Mouse (Mus musculus) ovary, postnatal 14 days (tissue): ENCODE measurements around the gene Gnb4.

Experiments used
- DNase-seq: peaks from one replicate; pipeline ENCODE4 v3.0.0; 2022; ENCODE audit warnings: low spot score

Gene Gnb4

DNA sequence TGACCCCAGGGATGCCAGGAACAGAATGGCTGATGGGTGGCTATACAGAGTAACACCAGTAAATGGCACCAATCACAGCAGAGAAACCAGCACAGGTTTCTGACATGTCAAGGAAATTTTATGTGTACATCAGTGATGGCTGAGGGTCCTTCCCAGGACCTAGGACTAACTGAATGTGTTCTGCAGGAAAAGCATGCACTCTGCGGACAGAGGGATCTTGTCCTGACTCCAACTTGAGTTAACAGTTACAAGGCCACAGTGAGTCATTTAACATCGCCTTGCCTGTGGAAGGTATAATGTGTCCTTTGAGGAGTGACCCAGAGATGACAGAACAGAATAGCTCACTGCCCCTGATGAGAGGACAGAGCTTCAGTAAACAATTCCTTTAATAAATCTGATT, 1.6 kb downstream of the Gnb4 start:
- DNase-seq = no peak

GRCm38 (mm10) chr3:32611606-32612170, 4.7 kb downstream of the Gnb4 start:
- DNase-seq = no peak

DNA sequence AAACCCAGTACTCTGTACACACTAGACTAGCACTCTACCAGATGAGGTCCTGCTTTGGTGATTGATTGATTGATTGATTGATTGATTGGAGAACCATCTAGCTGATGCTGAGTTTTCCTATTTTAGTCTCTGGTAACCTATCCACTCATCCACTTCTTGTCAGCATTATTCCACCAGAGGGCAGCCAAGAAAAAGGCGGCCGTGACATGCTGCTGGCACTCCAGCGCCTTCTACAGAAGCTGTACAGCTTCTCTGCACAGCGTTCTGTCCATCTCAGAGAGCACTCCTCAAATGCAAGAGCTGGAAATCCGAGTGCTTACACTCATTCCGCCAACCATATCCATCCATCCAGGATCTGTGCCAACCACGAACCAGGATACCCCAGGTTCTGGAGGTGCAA, 5.8 kb downstream of the Gnb4 start:
- DNase-seq = peak; percentile 50

- DNase-seq = no peak
These were observed 7.2 kb downstream of the Gnb4 start for GRCm38 (mm10) chr3:32609233-32609632.

GRCm38 (mm10) chr3:32601055-32601454, 15.3 kb downstream of the Gnb4 start:
- no peak for DNase-seq

- DNase-seq = no peak
These were observed 17.1 kb downstream of the Gnb4 start for GRCm38 (mm10) chr3:32599328-32599727.

- DNase-seq = no peak
These were observed 21.3 kb downstream of the Gnb4 start for GRCm38 (mm10) chr3:32595080-32595479.

GRCm38 (mm10) chr3:32586274-32586673, 30.1 kb downstream of the Gnb4 start:
- no peak for DNase-seq

DNA sequence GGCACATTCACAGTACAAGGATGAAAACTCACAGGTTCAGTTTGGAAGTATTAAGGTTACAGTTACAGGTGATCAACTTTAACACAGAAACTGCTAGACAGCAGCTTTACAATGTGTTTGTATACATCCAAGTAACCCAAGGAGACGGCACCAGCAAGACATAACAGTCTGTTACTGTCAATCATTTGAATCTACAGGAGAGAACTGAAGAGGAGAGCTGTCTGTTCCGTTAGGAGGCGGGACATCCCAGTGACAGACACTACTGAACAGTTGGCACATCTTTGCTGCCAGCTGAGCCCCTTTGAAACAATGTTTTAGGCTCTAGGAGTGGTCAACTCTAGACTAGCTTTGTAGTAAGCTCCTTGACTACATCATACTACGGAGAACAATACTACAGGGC, 32.9 kb downstream of the Gnb4 start:
- DNase-seq = no peak

GRCm38 (mm10) chr3:32581911-32582310, 34.5 kb downstream of the Gnb4 start:
- DNase-seq = no peak

DNA sequence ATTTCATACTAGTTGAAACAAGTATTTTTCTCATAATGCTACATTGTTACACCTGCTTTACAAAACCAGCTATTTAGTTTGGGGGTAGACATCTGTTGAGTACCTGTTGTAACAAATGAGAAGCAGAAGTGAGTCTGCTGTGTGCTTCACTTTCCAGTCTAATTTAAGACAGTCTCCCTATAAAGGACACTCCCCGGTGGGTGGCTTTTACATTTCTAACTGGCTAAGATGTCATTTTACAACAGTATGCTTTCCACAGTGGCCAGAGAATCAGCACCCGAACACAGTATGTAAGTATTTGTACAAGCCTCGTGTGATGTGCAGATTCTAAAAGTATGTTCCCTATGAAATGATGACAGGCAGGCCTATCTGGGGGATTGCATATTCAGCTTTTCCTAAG, 35.6 kb downstream of the Gnb4 start:
- no peak for DNase-seq

- no peak for DNase-seq
These were observed 37.6 kb downstream of the Gnb4 start for GRCm38 (mm10) chr3:32578772-32579171.

DNA sequence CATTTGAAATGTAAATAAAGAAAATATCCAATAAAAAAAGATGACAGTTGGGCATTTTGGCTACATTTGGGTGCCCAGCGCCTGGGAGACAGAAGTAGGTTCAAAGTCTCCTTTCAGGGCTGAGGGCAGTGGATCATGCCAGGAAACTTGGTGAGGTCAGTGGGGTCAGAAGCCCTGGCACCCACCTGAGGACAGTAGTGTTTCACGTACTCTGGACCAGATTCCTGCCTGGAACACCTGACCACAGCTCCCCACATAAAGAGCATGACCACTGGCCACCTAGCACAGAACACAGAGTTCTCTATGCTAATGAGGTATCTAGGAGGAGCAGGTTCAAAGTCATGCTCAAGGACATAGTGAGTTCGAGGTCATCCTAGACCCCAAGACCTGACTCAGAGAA, 41.2 kb downstream of the Gnb4 start:
- DNase-seq = no peak

GRCm38 (mm10) chr3:32573881-32574280, 42.5 kb downstream of the Gnb4 start:
- no peak for DNase-seq

DNA sequence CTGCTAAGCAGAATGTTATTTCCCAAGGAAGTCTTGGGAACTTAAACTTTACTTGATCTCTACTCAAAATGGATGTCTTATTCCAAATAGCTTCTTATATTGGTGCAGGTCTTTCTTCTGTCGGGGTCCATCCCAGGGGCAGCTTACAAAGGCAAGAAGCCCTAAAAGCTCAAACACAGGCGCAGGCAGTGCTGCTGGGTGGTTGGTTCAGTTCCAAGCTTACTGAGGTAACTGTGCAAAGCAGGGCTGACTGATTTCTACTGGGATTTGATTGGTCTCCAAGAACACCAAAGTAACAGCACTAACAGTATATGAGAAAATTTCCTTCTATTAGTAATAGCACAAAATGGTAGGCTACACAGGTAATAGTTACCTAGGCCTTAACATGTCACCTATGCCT, 43.3 kb downstream of the Gnb4 start:
- no peak for DNase-seq

DNA sequence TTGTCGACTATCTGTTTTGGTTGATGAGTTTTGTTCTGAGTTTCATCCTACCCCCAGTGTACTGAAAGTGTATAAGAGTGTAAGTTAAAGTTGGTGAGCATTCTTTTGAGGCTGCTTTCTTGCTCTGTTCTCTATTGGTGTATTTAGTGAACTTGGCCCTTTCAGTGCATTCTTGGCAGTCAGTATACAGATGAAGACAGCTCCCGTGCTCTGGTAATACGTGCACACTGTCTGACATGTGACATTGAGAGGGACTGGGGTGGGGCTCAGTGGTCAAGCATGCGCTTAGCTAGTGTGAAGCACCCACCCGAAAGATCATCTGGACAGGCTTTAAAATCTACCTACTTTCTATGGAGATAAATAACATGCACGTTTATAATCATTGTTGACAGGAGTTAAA, 53.0 kb downstream of the Gnb4 start:
- DNase-seq = no peak

DNA sequence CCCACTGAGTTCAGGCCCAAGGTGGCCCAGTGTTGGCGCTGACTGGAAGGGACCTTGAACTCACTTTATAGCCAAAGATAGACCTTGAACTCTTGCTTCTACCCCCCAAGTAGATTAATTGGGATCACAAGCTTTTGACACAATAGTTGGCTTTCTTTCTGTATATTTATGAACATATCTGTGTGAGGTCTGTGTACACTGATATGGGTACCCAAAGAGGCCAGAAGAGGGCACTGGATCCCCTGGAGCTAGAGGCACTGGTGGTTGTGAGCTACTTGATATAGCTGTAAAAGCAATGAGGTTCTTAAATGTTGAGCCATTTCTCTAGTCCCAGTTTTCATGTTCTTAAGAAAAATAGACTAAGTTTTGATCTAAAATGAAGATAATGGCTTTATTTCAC, 63.3 kb downstream of the Gnb4 start:
- no peak for DNase-seq

GRCm38 (mm10) chr3:32538091-32538490, 78.3 kb downstream of the Gnb4 start:
- DNase-seq = no peak

DNA sequence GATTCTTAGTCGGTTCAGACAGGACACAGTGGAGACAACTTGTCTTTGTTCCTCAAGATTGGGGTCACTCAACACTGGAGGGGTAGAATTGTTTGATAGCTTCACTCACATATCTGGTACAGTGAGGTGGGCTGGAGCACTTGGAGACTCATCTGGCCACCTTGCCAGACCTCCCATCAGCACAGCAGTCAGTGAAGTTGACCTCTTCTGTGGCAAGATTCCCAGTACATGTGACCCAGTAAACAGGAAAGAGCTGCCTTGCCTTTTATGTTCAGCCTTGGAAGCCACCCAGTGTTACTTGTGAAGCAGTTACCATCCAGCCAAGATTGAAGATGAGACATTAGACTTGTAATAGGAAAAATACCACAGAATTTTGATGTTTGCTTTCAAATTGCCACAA, 78.8 kb downstream of the Gnb4 start:
- DNase-seq = peak; percentile 25

GRCm38 (mm10) chr3:32535692-32536091, 80.7 kb downstream of the Gnb4 start:
- no peak for DNase-seq
